ENCODE assay signal across 20 mouse cellular contexts in the genomic region with DNA sequence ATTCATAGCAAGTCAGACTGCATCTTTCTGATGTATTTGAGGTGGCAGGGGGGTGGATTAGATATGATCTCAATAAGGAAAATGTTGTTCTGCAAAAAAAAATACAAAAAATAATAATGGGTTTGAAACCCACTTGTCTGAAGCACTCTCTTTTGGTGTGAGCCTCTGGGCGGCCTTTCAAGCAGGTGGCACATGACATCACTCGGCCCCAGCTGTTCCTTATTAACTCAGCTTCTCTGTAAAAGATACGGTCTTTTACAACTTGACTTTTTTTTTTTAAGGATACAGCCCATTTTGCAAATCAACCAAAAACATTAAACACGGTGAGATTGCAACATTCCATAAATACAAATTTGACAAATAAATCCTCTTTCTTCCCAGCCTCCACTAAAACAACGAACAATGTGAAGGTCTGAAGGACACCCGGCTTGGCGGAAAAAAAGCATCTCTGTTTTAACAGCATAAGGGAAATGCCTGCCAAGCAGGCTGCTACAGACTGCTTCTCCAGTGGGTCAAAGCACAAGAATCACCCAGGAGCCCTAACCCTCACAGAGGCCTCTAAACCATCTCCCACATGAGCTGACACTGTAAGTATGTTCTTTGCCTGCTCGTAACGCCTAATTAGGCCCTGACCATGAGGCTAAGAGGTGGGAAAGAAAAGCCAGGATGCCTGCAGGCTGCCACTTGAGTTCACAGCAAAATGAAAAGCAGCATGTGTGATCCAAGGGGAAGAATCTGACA.
DNase-seq lines count a peak whose midpoint lies in the region; ATAC-seq and TF ChIP-seq lines count a peak whose summit lies in the region.
"Had no signal": no experiment of that assay in that cellular context is flagged by ENCODE, and none has a peak within 500 bp of the region (broad histone marks: within the 10 kb centered on the region; RNA-seq: fewer than 3 reads in every experiment).

No protein-coding gene starts in this region.

- H3K4me2 ChIP-seq in limb, embryonic 14.5 days (replicated peaks; ENCODE audit: low read depth, low read length, severe bottlenecking) = peak overlapping the region; percentile 8; the same call in 1 of the 2 replicates
- H3K4me2 ChIP-seq: embryonic facial prominence, embryonic 13.5 days; forebrain, embryonic 12.5 days; heart, embryonic 12.5 days; midbrain, embryonic 11.5 days had no signal

- 0 out of 2 replicates have a peak, but pooled peaks cover 3% of the 10 kb centered on the region for H3K4me1 ChIP-seq in embryonic facial prominence, embryonic 10.5 days
- H3K4me1 ChIP-seq in limb, embryonic 14.5 days (ENCODE audit: control insufficient read depth, insufficient read depth, low read length) = no peaks in the 10 kb centered on the region
- H3K4me1 ChIP-seq: embryonic facial prominence, embryonic 13.5 days; forebrain, embryonic 12.5 days; heart, embryonic 12.5 days; hindbrain, embryonic 10.5 days had no signal

- H3K27ac ChIP-seq in gastrocnemius, adult 2 months = no peak overlapping the region
- H3K27ac ChIP-seq in embryonic facial prominence, embryonic 10.5 days (replicated peaks) = no peak overlapping the region
- no peak overlapping the region for H3K27ac ChIP-seq in limb, embryonic 14.5 days (replicated peaks; ENCODE audit: low read depth, low read length)
- H3K27ac ChIP-seq: embryonic facial prominence, embryonic 13.5 days; forebrain, embryonic 12.5 days; hindbrain, embryonic 10.5 days had no signal

- TF ChIP-seq CTCF in gastrocnemius, adult 2 months (IDR thresholded peaks at IDR 0.05) = no peak

- no peak overlapping the region for H3K9ac ChIP-seq in limb, embryonic 14.5 days (ENCODE audit: low read depth, low read length, severe bottlenecking)
- H3K9ac ChIP-seq: embryonic facial prominence, embryonic 13.5 days; forebrain, embryonic 12.5 days; heart, embryonic 12.5 days had no signal

- no peak for TF ChIP-seq POLR2A in limb, embryonic 14.5 days (IDR thresholded peaks at IDR 0.05; ENCODE audit: borderline replicate concordance, extremely low read depth, insufficient read depth, insufficient read length)

- peak; percentile 22 for DNase-seq in gastrocnemius, adult 2 months
- DNase-seq in gastrocnemius, postnatal 25 days = no peak
- DNase-seq in NIH3T3 (ENCODE audit: low read depth) = peak; percentile 35
- peak; percentile 25 for DNase-seq in embryonic facial prominence, embryonic 10.5 days (ENCODE audit: low spot score)
- DNase-seq in limb, embryonic 14.5 days (ENCODE audit: low spot score) = peak; percentile 40
- no peak for DNase-seq in lung, postnatal 4 days
- DNase-seq in testis, postnatal 14 days (ENCODE audit: low spot score) = no peak
- DNase-seq: adrenal gland, adult 8-10 months; cerebellum, adult 2 months; kidney, adult 11 months; kidney, postnatal 14 days; left cerebral cortex, postnatal 4 days; lung, postnatal 36 days; thymus, postnatal 4 days had no signal

- no peaks in the 10 kb centered on the region for H3K36me3 ChIP-seq in embryonic facial prominence, embryonic 10.5 days (replicated peaks)
- H3K36me3 ChIP-seq in limb, embryonic 14.5 days (ENCODE audit: control insufficient read depth, insufficient read depth, low read length) = no peaks in the 10 kb centered on the region
- H3K36me3 ChIP-seq: embryonic facial prominence, embryonic 13.5 days; forebrain, embryonic 12.5 days; G1E; heart, embryonic 12.5 days; hindbrain, embryonic 10.5 days had no signal

- no peaks in the 10 kb centered on the region for H3K27me3 ChIP-seq in embryonic facial prominence, embryonic 10.5 days (replicated peaks; ENCODE audit: low read depth, poor library complexity, severe bottlenecking)
- H3K27me3 ChIP-seq in limb, embryonic 14.5 days (ENCODE audit: control insufficient read depth, insufficient read depth, low read length) = no peaks in the 10 kb centered on the region
- H3K27me3 ChIP-seq: embryonic facial prominence, embryonic 13.5 days; forebrain, embryonic 12.5 days; heart, embryonic 12.5 days had no signal

- H3K4me3 ChIP-seq in gastrocnemius, adult 2 months = no peak overlapping the region
- H3K4me3 ChIP-seq in embryonic facial prominence, embryonic 10.5 days = no peak overlapping the region
- H3K4me3 ChIP-seq in limb, embryonic 14.5 days (replicated peaks; ENCODE audit: low read length) = no peak overlapping the region
- H3K4me3 ChIP-seq: embryonic facial prominence, embryonic 13.5 days; forebrain, embryonic 12.5 days; heart, embryonic 12.5 days; hindbrain, embryonic 10.5 days had no signal

- ATAC-seq in limb, embryonic 14.5 days (ENCODE audit: low FRiP score, low read depth) = no peak; the same call in 1 of the 2 replicates

- WGBS in embryonic facial prominence, embryonic 10.5 days = 56% methylated on average over 9 of the region's 9 CpGs
- WGBS in limb, embryonic 14.5 days = 34% methylated on average over 9 of the region's 9 CpGs

- intact Hi-C loops in gastrocnemius, adult 2 months (cut with DNase I) = no loop called here

- no peaks in the 10 kb centered on the region for H3K9me3 ChIP-seq in embryonic facial prominence, embryonic 10.5 days
- no peaks in the 10 kb centered on the region for H3K9me3 ChIP-seq in limb, embryonic 14.5 days (ENCODE audit: control insufficient read depth, low read length)
- H3K9me3 ChIP-seq: embryonic facial prominence, embryonic 13.5 days; forebrain, embryonic 12.5 days; G1E; heart, embryonic 12.5 days; hindbrain, embryonic 10.5 days had no signal

Comparison
In these comparisons a context has a peak if more than half of its experiments do, and no peak if none do; other contexts are left out.
1. DNase-seq: peak in gastrocnemius, adult 2 months (single experiment), NIH3T3 (single experiment), embryonic facial prominence, embryonic 10.5 days (single experiment) and limb, embryonic 14.5 days (single experiment); none in gastrocnemius, postnatal 25 days (single experiment), lung, postnatal 4 days (0 of 2) and testis, postnatal 14 days (single experiment).